Mouse (Mus musculus) spleen, postnatal 36 days (tissue): ENCODE results near the gene Lcp1.

Source experiments
- DNase-seq, 2 experiments: peaks; one replicate each; pipeline ENCODE4 v3.0.0; 2022; ENCODE audit warnings: low spot score in 2 of 2, mixed read lengths in 1 of 2

Lcp1 gene

GRCm38 (mm10) chr14:75176425-75177045, 45.6 kb downstream of the Lcp1 start:
- DNase-seq = peak; percentile 79 to 81

GRCm38 (mm10) chr14:75177400-75177799, 46.5 kb downstream of the Lcp1 start:
- no peak for DNase-seq

GRCm38 (mm10) chr14:75178384-75178793, 47.5 kb downstream of the Lcp1 start:
- DNase-seq = peak; percentile 78 to 83

GRCm38 (mm10) chr14:75178801-75179211, 47.9 kb downstream of the Lcp1 start:
- peak in 1 of 2 experiments; percentile 60 for DNase-seq

GRCm38 (mm10) chr14:75179255-75179963, 48.5 kb downstream of the Lcp1 start:
- peak; percentile 86 to 89 for DNase-seq

- peak; percentile 20 to 61 for DNase-seq
Measured at GRCm38 (mm10) chr14:75180551-75180978, 49.7 kb downstream of the Lcp1 start.

GRCm38 (mm10) chr14:75181062-75181935, 50.4 kb downstream of the Lcp1 start:
- DNase-seq = peak; percentile 66 to 73

- DNase-seq = no peak
Measured at GRCm38 (mm10) chr14:75182378-75182777, 51.5 kb downstream of the Lcp1 start.

- no peak for DNase-seq
Measured at GRCm38 (mm10) chr14:75182831-75183230, 51.9 kb downstream of the Lcp1 start.

- no peak for DNase-seq
Measured at GRCm38 (mm10) chr14:75184069-75184790, 53.3 kb downstream of the Lcp1 start.

- peak; percentile 30 to 54 for DNase-seq
Measured at GRCm38 (mm10) chr14:75185796-75186594, 55.1 kb downstream of the Lcp1 start.

GRCm38 (mm10) chr14:75186858-75187415, 56.0 kb downstream of the Lcp1 start:
- DNase-seq = no peak

- no peak for DNase-seq
Measured at GRCm38 (mm10) chr14:75188521-75188920, 57.6 kb downstream of the Lcp1 start.

GRCm38 (mm10) chr14:75189031-75189430, 58.1 kb downstream of the Lcp1 start:
- no peak for DNase-seq

GRCm38 (mm10) chr14:75190683-75191082, 59.8 kb downstream of the Lcp1 start:
- no peak for DNase-seq

GRCm38 (mm10) chr14:75192427-75192826, 61.5 kb downstream of the Lcp1 start:
- no peak for DNase-seq

GRCm38 (mm10) chr14:75192858-75193257, 62.0 kb downstream of the Lcp1 start:
- DNase-seq = no peak

GRCm38 (mm10) chr14:75195530-75195929, 64.6 kb downstream of the Lcp1 start:
- DNase-seq = peak; percentile 36 to 45

- peak; percentile 40 to 55 for DNase-seq
Measured at GRCm38 (mm10) chr14:75197027-75197426, 66.1 kb downstream of the Lcp1 start.

GRCm38 (mm10) chr14:75197660-75198059, 66.8 kb downstream of the Lcp1 start:
- DNase-seq = no peak
